In the genomic region with DNA sequence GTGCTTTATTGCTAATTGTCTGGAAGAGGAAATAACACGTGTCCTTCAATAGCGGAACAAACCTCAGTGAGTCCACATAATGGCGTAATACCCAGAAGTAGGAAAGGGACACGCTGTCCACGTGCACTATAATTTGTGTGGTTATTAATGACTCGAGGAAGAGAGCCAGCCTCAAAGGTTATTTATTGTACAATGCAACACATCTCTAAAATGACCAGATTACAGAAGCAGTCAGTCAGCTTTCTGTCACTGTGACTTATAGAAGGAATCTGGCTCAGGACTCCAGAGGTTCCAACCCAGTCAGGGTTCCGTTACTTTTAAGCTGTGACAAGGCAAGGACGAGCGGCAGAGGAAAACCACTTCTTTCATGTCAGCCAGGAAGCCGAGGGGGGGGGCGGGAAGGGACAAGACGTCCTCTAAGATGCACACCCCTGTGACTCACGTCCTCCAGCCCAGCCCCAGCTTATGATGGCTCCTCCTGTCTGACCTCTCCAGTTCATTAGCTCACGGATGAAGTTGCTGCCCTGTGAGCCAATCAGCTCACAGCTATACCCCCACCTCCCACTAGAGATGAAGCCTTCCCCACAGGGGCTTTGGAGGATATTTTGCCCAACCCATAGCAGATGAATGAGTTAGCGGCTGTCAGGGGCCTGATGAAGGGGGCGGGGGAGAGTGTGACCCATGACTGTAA, we compare ENCODE assay signal across 8 mouse cellular contexts. TPM values are rescaled to one million over a fixed set of nuclear protein-coding genes. Genes with fewer than 3 reads are reported as not detected.
DNase-seq lines count a peak whose midpoint lies in the region; TF ChIP-seq lines count a peak whose summit lies in the region.

No protein-coding gene starts in this region.

- no peak overlapping the region for H3K4me3 ChIP-seq in layer of hippocampus, adult 2 months

- TF ChIP-seq CTCF in layer of hippocampus, adult 2 months (conservative IDR thresholded peaks at IDR 0.05) = no peak

- DNase-seq in layer of hippocampus, adult 2 months (ENCODE audit: low spot score in 2 of 2) = no peak
- no peak for DNase-seq in layer of hippocampus, postnatal 25 days (ENCODE audit: extremely low spot score in 1 of 2, low spot score in 1 of 2)
- peak; percentile 75 for DNase-seq in heart, adult 8-10 months (ENCODE audit: low spot score)
- peak; percentile 38 for DNase-seq in kidney, adult 18-20 months
- DNase-seq in lung, postnatal 25 days (ENCODE audit: low spot score) = peak; percentile 83
- DNase-seq in skeletal muscle tissue, adult 2 months (ENCODE audit: low read depth, low spot score) = peak; percentile 59
- no peak for DNase-seq in layer of hippocampus, postnatal 10 days (ENCODE audit: low spot score in 2 of 2)
- no peak for DNase-seq in thymus, postnatal 36 days

- peak overlapping the region; percentile 11 for H3K27ac ChIP-seq in layer of hippocampus, adult 2 months

RNA-seq across cellular contexts. Expression of a gene that starts 29.6 kb away (rescaled TPM):
- not detected for total RNA-seq in layer of hippocampus, adult 2 months (2021)
- under 1 TPM in 1 of 2 experiments, not detected in 1; 0.10 TPM for total RNA-seq in layer of hippocampus, postnatal 25 days (2021)
- under 1 TPM; 0.25 to 0.52 (median 0.33) TPM for total RNA-seq in heart, adult 8-10 months (2022)
- total RNA-seq in layer of hippocampus, postnatal 10 days (2021) = not detected

RNA-seq across cellular contexts. Expression of a gene that starts 31.9 kb away (rescaled TPM):
- total RNA-seq in layer of hippocampus, adult 2 months (2021) = 10 to 100 TPM; 44.1 to 52.1 TPM
- total RNA-seq in layer of hippocampus, postnatal 25 days (2021) = 10 to 100 TPM; 40.3 to 46.3 TPM
- 10 to 100 TPM; 25.1 to 30.4 (median 29.8) TPM for total RNA-seq in heart, adult 8-10 months (2022)
- 10 to 100 TPM; 51.6 to 66.5 TPM for total RNA-seq in layer of hippocampus, postnatal 10 days (2021)

RNA-seq across cellular contexts. Expression of a gene that starts 44.3 kb away (rescaled TPM):
- total RNA-seq in layer of hippocampus, adult 2 months (2021) = 10 to 100 TPM in 1 of 2 experiments, 1 to 10 TPM in 1; 9.8 to 10.1 TPM
- 10 to 100 TPM; 10.8 to 11.9 TPM for total RNA-seq in layer of hippocampus, postnatal 25 days (2021)
- 10 to 100 TPM in 1 of 4 experiments, 1 to 10 TPM in 3; 7.0 to 11.7 (median 8.5) TPM for total RNA-seq in heart, adult 8-10 months (2022)
- total RNA-seq in layer of hippocampus, postnatal 10 days (2021) = 10 to 100 TPM; 11.6 to 13.8 TPM

Comparison
In these comparisons a context has a peak if more than half of its experiments do, and no peak if none do; other contexts are left out.
1. DNase-seq: peak in heart, adult 8-10 months (single experiment), kidney, adult 18-20 months (single experiment), lung, postnatal 25 days (single experiment) and skeletal muscle tissue, adult 2 months (single experiment); none in layer of hippocampus, adult 2 months (0 of 2), layer of hippocampus, postnatal 25 days (0 of 2), layer of hippocampus, postnatal 10 days (0 of 2) and thymus, postnatal 36 days (0 of 2).